Mouse (Mus musculus): ENCODE results near the gene Rpusd3. TPM values are rescaled to one million over a fixed set of nuclear protein-coding genes. Genes with fewer than 3 reads are reported as not detected.

Gene Rpusd3
- 10 to 100 TPM; 17.1 to 17.9 TPM for polyA plus RNA-seq (2017; shearing (Covaris generic))

DNA sequence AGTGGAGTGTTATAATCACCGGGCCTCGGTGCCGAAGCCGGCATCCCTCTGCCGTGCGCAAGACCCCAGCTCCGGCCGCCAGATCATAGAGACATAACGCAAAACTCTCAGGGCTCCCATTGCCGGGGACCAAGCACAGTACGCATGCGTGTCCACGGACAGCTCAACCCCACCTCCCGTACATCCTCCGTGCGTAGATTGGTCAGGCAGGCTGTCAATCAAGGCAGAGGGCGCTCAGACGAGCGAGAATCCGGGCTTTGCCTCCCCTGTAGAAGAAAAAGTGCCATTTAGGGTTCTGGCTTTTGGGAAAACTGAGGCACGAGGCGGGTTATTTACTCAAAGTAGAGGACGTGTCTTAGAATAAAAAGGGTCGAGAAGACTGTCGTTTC lies at the start of gene Rpusd3:
Gene Rpusd3 (minus strand): TSS at position 142 of the 389 bp plus-strand sequence.

DNA sequence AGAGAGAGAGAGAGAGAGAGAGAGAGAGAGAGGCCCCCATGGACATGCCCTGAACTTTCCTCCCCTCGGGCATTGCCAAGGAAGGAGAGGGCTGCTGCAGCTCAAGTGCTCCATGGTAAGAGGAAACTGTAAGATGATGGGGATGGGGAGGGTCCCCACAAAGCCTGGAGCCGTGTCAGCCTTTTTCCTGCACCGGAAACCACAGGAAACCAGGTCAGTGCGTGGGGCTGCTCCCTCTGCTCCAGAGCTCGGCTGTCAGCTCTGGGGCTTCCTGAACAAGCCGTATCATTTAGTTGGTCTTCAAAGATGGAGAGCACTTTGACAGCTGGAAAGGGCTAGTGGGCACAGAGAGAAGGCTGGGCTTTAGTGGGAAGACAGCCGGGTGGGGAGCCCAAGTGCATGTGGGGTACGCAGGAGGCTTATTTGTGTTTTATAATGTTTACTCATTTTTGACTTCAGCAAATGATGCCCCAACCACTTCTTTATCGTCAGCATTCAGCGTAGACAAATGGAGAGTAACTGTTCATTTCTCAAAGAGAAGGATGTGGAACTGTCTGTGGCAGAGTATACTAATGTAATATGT lies 38.9 kb upstream of the Rpusd3 start, which contains the start of gene Il17re:
Gene Il17re (plus strand): TSS at position 533 of the 583 bp plus-strand sequence.

DNA sequence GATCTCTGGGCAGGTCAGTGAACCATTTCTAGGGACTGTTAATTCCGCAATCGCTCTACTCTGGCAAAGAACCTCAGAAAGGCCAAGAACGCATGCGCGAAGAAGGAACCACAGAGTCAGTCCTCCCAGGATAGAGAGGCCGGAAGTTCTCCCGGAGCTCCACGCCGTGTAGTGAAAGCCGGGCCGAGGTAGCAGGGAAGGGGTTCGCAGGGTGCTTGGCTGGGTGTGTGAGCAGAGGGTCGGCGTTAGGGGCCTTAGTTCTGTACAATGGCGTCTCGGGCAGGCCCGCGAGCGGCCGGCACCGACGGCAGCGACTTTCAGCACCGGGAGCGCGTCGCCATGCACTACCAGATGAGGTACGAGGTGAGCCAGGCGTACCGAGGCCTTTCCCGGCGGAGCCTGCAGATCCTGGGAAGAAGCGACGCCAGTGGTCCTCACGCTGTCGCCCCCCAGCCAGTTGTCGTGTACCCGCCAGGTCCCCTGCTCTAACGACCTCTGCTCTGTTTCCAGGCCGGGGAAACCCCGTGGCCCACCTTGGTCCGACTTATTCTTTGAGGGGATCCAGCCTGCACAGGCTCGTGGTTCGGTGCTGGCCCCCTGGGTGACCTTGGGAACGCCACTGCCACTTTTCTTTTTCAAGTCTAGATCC lies 23.4 kb upstream of the Rpusd3 start, which contains the start of gene Jagn1:
Gene Jagn1 (plus strand): TSS at position 128 of the 649 bp plus-strand sequence.

GRCm38 (mm10) chr6:113435664-113436205 lies 16.6 kb upstream of the Rpusd3 start, which contains the start of gene Cidec:
TSS of gene Cidec (minus strand) at chr6:113435760.

GRCm38 (mm10) chr6:113388960-113389359 lies 30.2 kb downstream of the Rpusd3 start, which contains the start of gene Ttll3:
TSS of gene Ttll3 (plus strand) at chr6:113389260.

DNA sequence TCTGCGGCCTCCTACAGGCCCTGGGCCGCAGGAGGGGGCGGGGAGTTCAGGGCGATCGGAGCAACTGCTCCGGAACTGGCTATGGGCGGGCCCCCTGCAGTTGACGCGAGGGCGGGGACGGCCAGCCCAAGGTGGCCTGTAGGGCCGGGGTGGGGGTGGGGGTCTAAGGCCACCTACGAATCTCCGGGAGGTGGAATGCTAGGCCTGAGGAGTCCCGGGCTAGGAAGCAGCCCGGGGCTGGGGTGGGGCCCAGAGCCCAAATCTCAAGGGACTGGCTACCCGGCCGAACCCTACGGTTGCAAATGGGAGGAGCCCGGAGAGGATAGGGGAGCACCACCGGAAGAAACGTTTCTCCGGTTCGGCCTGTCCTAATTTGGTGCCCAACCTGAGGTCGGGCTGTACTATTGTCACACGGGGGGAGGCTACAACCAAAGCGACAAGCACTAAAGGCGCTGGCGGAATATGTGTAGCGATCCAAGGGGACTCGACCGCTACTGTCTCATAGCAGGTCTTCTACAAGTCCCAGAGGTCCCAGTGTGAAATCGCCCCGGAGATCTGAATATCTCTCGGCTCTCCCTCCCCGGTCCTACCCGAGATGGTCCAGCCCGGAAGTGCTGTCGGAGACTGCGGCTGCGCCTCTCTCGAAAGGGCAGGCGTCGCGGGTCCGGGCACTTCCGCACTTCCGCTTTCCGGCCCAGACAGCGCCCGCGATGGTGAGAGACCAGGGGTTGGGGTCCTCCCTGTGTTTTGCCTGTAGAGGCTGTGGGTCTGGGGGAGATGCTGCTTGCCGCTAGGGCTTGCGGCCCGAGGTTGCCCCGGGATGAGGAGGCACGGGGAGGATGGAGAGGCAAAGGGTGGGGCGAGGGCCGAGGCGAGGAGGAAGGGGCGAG lies 41.4 kb downstream of the Rpusd3 start, which contains the start of the genes Tada3 and Arpc4:
Gene Tada3 (minus strand): TSS at position 388 of the 890 bp plus-strand sequence.
Gene Arpc4 (plus strand): TSS at position 620 of the 890 bp plus-strand sequence.

Other genes with a start within 250 kb of the Rpusd3 start
- gene Lhfpl4, start 224.0 kb downstream of the Rpusd3 start, polyA plus RNA-seq (2017; shearing (Covaris generic)), result 1 to 10 TPM in 1 of 2 experiments, under 1 TPM in 1; 0.46 to 2.2 TPM
- 10 to 100 TPM; 43.5 to 55.0 TPM for gene Mtmr14, start 181.5 kb downstream of the Rpusd3 start, polyA plus RNA-seq (2017; shearing (Covaris generic))
- 1 to 10 TPM in 1 of 2 experiments, under 1 TPM in 1; 0.48 to 3.1 TPM for gene Cpne9, start 137.0 kb downstream of the Rpusd3 start, polyA plus RNA-seq (2017; shearing (Covaris generic))
- gene Brpf1, start 112.2 kb downstream of the Rpusd3 start, polyA plus RNA-seq (2017; shearing (Covaris generic)), result 10 to 100 TPM; 42.3 to 65.8 TPM
- 10 to 100 TPM; 12.9 to 15.0 TPM for gene Ogg1, start 92.4 kb downstream of the Rpusd3 start, polyA plus RNA-seq (2017; shearing (Covaris generic))
- gene Camk1, start 75.4 kb downstream of the Rpusd3 start, polyA plus RNA-seq (2017; shearing (Covaris generic)), result 1 to 10 TPM; 2.1 to 3.6 TPM
- 10 to 100 TPM; 51.2 to 56.4 TPM for gene Tada3, start 41.5 kb downstream of the Rpusd3 start, polyA plus RNA-seq (2017; shearing (Covaris generic))
- 100 to 1,000 TPM; 468 to 469 TPM for gene Arpc4, start 41.2 kb downstream of the Rpusd3 start, polyA plus RNA-seq (2017; shearing (Covaris generic))
- gene Ttll3, start 30.1 kb downstream of the Rpusd3 start, polyA plus RNA-seq (2017; shearing (Covaris generic)), result 10 to 100 TPM; 15.7 to 18.9 TPM
- gene Cidec, start 16.4 kb upstream of the Rpusd3 start, polyA plus RNA-seq (2017; shearing (Covaris generic)), result 1 to 10 TPM in 1 of 2 experiments, not detected in 1; 1.4 TPM
- 10 to 100 TPM; 48.3 to 61.5 TPM for gene Jagn1, start 23.2 kb upstream of the Rpusd3 start, polyA plus RNA-seq (2017; shearing (Covaris generic))
- 1 to 10 TPM in 1 of 2 experiments, under 1 TPM in 1; 0.54 to 7.3 TPM for gene Il17re, start 39.1 kb upstream of the Rpusd3 start, polyA plus RNA-seq (2017; shearing (Covaris generic))
- under 1 TPM; 0.31 to 0.89 TPM for gene Il17rc, start 52.1 kb upstream of the Rpusd3 start, polyA plus RNA-seq (2017; shearing (Covaris generic))
- 10 to 100 TPM in 1 of 2 experiments, 1 to 10 TPM in 1; 9.9 to 12.6 TPM for gene Creld1, start 64.0 kb upstream of the Rpusd3 start, polyA plus RNA-seq (2017; shearing (Covaris generic))
- gene Prrt3, start 82.6 kb upstream of the Rpusd3 start, polyA plus RNA-seq (2017; shearing (Covaris generic)), result under 1 TPM; 0.35 to 0.73 TPM
- 10 to 100 TPM; 82.2 to 89.7 TPM for gene Emc3, start 112.3 kb upstream of the Rpusd3 start, polyA plus RNA-seq (2017; shearing (Covaris generic))
- gene Fancd2, start 112.3 kb upstream of the Rpusd3 start, polyA plus RNA-seq (2017; shearing (Covaris generic)), result 1 to 10 TPM; 3.4 to 6.1 TPM
- gene Fancd2os, start 181.4 kb upstream of the Rpusd3 start, polyA plus RNA-seq (2017; shearing (Covaris generic)), result not detected
- 100 to 1,000 TPM; 225 to 236 TPM for gene Brk1, start 185.4 kb upstream of the Rpusd3 start, polyA plus RNA-seq (2017; shearing (Covaris generic))
- gene Vhl, start 204.6 kb upstream of the Rpusd3 start, polyA plus RNA-seq (2017; shearing (Covaris generic)), result 10 to 100 TPM; 28.3 to 29.5 TPM
- gene Irak2, start 219.1 kb upstream of the Rpusd3 start, polyA plus RNA-seq (2017; shearing (Covaris generic)), result 10 to 100 TPM; 41.7 to 44.1 TPM

All from inflammation-experienced regulatory T-cells (primary cell).